In genomic region chr8:56293480-56293879, GRCm38 (mm10) we compare ENCODE assay signal across 8 mouse cellular contexts. TPM values are rescaled to one million over a fixed set of nuclear protein-coding genes. Genes with fewer than 3 reads are reported as not detected.
DNase-seq lines count a peak whose midpoint lies in the region; ATAC-seq and TF ChIP-seq lines count a peak whose summit lies in the region.

No protein-coding gene starts in this region.

- H3K36me3 ChIP-seq in heart, adult 2 months (ENCODE audit: control insufficient read depth, insufficient read depth, low read length): no peaks in the 10 kb centered on the region
- H3K36me3 ChIP-seq in forebrain, embryonic 16.5 days (ENCODE audit: control insufficient read depth, insufficient read depth): no peaks in the 10 kb centered on the region
- H3K36me3 ChIP-seq in limb, embryonic 10.5 days: no peaks in the 10 kb centered on the region
- no peaks in the 10 kb centered on the region for H3K36me3 ChIP-seq in neural tube, embryonic 11.5 days (ENCODE audit: control insufficient read depth, insufficient read depth, low read length)

- TF ChIP-seq CTCF in heart, adult 2 months (IDR thresholded peaks at IDR 0.05): no peak

- intact Hi-C loops in heart, adult 2 months (cut with DNase I): no loop called here

- no peak overlapping the region for H3K9ac ChIP-seq in heart, adult 2 months (ENCODE audit: low read depth, low read length)
- H3K9ac ChIP-seq in forebrain, embryonic 16.5 days (replicated peaks; ENCODE audit: low read depth, low read length): no peak overlapping the region
- no peak overlapping the region for H3K9ac ChIP-seq in neural tube, embryonic 11.5 days (ENCODE audit: low read length)

- ATAC-seq in forebrain, embryonic 16.5 days: peak; percentile 61
- peak; percentile 25 for ATAC-seq in neural tube, embryonic 11.5 days (ENCODE audit: insufficient read depth, low FRiP score, low TSS enrichment)

- peak; percentile 24 to 41 for DNase-seq in heart, adult 2 months
- DNase-seq in heart, adult 9 months (ENCODE audit: low spot score in 2 of 2): no peak
- DNase-seq in adrenal gland, postnatal 25 days: peak; percentile 33
- peak; percentile 39 for DNase-seq in limb, embryonic 10.5 days (ENCODE audit: low spot score)
- DNase-seq in neural tube, embryonic 11.5 days (ENCODE audit: low spot score): peak; percentile 66
- no peak for DNase-seq in cerebellum, adult 8-10 months
- DNase-seq in c-Kit-positive CD71-positive TER-119-positive erythroid progenitor cells, embryonic 14.5 days (ENCODE audit: low spot score): no peak

- TF ChIP-seq POLR2A in heart, adult 2 months (IDR thresholded peaks at IDR 0.05; ENCODE audit: insufficient read depth, low read depth, low read length): no peak

- WGBS in heart, adult 2 months: 34% methylated on average over 8 of the region's 8 CpGs
- WGBS in forebrain, embryonic 16.5 days: 2% methylated on average over 8 of the region's 8 CpGs
- WGBS in limb, embryonic 10.5 days: 30% methylated on average over 8 of the region's 8 CpGs
- 13% methylated on average over 8 of the region's 8 CpGs for WGBS in neural tube, embryonic 11.5 days

- H3K27me3 ChIP-seq in heart, adult 2 months (ENCODE audit: control insufficient read depth, insufficient read depth, low read length): no peaks in the 10 kb centered on the region; the same call in 1 of the 2 replicates
- H3K27me3 ChIP-seq in forebrain, embryonic 16.5 days (replicated peaks; ENCODE audit: control insufficient read depth, insufficient read depth, low read length): no peaks in the 10 kb centered on the region
- H3K27me3 ChIP-seq in limb, embryonic 10.5 days (ENCODE audit: low read depth, poor library complexity, severe bottlenecking): peaks cover 32% of the 10 kb centered on the region
- no peaks in the 10 kb centered on the region for H3K27me3 ChIP-seq in neural tube, embryonic 11.5 days (ENCODE audit: control insufficient read depth, insufficient read depth, low read length)

- H3K4me3 ChIP-seq in heart, adult 2 months: no peak overlapping the region
- H3K4me3 ChIP-seq in forebrain, embryonic 16.5 days (replicated peaks; ENCODE audit: low read length): no peak overlapping the region
- H3K4me3 ChIP-seq in limb, embryonic 10.5 days: no peak overlapping the region
- no peak overlapping the region for H3K4me3 ChIP-seq in neural tube, embryonic 11.5 days (ENCODE audit: low read depth, low read length)

- H3K4me2 ChIP-seq in forebrain, embryonic 16.5 days (ENCODE audit: low read length): peak overlapping the region; percentile 98
- H3K4me2 ChIP-seq in neural tube, embryonic 11.5 days (ENCODE audit: low read depth): no peak overlapping the region; the same call in 1 of the 2 replicates

- no peak overlapping the region for H3K27ac ChIP-seq in heart, adult 2 months
- no peak overlapping the region for H3K27ac ChIP-seq in forebrain, embryonic 16.5 days (ENCODE audit: low read length)
- no peak overlapping the region for H3K27ac ChIP-seq in limb, embryonic 10.5 days
- H3K27ac ChIP-seq in neural tube, embryonic 11.5 days (ENCODE audit: low read depth, low read length): no peak overlapping the region

- peaks cover 4% of the 10 kb centered on the region for H3K4me1 ChIP-seq in heart, adult 2 months (ENCODE audit: control insufficient read depth, insufficient read depth, low read length)
- peaks cover 9% of the 10 kb centered on the region for H3K4me1 ChIP-seq in forebrain, embryonic 16.5 days (replicated peaks; ENCODE audit: control insufficient read depth, insufficient read depth, low read length)
- H3K4me1 ChIP-seq in limb, embryonic 10.5 days: peaks cover 17% of the 10 kb centered on the region
- peaks cover 3% of the 10 kb centered on the region; the same call in 1 of the 2 replicates for H3K4me1 ChIP-seq in neural tube, embryonic 11.5 days (ENCODE audit: control insufficient read depth, insufficient read depth, low read length)

- no peaks in the 10 kb centered on the region for H3K79me2 ChIP-seq in heart, adult 2 months (replicated peaks; ENCODE audit: control insufficient read depth, insufficient read depth, low read length)

- H3K9me3 ChIP-seq in forebrain, embryonic 16.5 days (ENCODE audit: control insufficient read depth, low read length): no peaks in the 10 kb centered on the region
- H3K9me3 ChIP-seq in limb, embryonic 10.5 days (replicated peaks): no peaks in the 10 kb centered on the region
- H3K9me3 ChIP-seq in neural tube, embryonic 11.5 days (ENCODE audit: control insufficient read depth, low read length): no peaks in the 10 kb centered on the region

- TF ChIP-seq EP300 in heart, adult 2 months (IDR thresholded peaks at IDR 0.05; ENCODE audit: insufficient read depth, low read depth, low read length): no peak

RNA-seq across cellular contexts. Expression of gene Hpgd, which starts 0.9 kb away (rescaled TPM):
- 1 to 10 TPM; 6.5 to 6.9 TPM for total RNA-seq in heart, adult 2 months (2021)
- 5.2 and 7.3 TPM in 2 replicates for polyA plus RNA-seq in heart, adult 2 months (2012; rRNA removed)
- 5.7 and 6.2 TPM in 2 replicates for total RNA-seq in adrenal gland, postnatal 25 days (2021)
- 3.4 and 5.8 TPM in 2 replicates for polyA plus RNA-seq in forebrain, embryonic 16.5 days (2015; fragmentation: Nextera tagmentation; extraction: Ambion mirVana)
- polyA plus RNA-seq in limb, embryonic 10.5 days (2016; fragmentation: Nextera tagmentation; extraction: Ambion mirVana): 6.9 and 10.6 TPM in 2 replicates
- polyA plus RNA-seq in neural tube, embryonic 11.5 days (2014; fragmentation: Nextera tagmentation; extraction: Ambion mirVana): 9.5 and 10.2 TPM in 2 replicates

Comparison
In these comparisons a context has a peak if more than half of its experiments do, and no peak if none do; other contexts are left out.
1. DNase-seq: peak in heart, adult 2 months (2 of 2), adrenal gland, postnatal 25 days (single experiment), limb, embryonic 10.5 days (single experiment) and neural tube, embryonic 11.5 days (single experiment); none in heart, adult 9 months (0 of 2), cerebellum, adult 8-10 months (single experiment) and c-Kit-positive CD71-positive TER-119-positive erythroid progenitor cells, embryonic 14.5 days (single experiment).